Mouse (Mus musculus): ENCODE measurements around the gene Actr3b. TPM values are rescaled to one million over a fixed set of nuclear protein-coding genes. Genes with fewer than 3 reads are reported as not detected.
"Not testable (repeated sequence)": the region's sequence is repeated elsewhere in the genome, so short reads cannot be mapped to it uniquely, and the experiment has no call there.

Actr3b gene
- polyA plus RNA-seq (2016; fragmentation: Nextera tagmentation; extraction: Ambion mirVana): 7.0 and 7.2 TPM in 2 replicates

DNA sequence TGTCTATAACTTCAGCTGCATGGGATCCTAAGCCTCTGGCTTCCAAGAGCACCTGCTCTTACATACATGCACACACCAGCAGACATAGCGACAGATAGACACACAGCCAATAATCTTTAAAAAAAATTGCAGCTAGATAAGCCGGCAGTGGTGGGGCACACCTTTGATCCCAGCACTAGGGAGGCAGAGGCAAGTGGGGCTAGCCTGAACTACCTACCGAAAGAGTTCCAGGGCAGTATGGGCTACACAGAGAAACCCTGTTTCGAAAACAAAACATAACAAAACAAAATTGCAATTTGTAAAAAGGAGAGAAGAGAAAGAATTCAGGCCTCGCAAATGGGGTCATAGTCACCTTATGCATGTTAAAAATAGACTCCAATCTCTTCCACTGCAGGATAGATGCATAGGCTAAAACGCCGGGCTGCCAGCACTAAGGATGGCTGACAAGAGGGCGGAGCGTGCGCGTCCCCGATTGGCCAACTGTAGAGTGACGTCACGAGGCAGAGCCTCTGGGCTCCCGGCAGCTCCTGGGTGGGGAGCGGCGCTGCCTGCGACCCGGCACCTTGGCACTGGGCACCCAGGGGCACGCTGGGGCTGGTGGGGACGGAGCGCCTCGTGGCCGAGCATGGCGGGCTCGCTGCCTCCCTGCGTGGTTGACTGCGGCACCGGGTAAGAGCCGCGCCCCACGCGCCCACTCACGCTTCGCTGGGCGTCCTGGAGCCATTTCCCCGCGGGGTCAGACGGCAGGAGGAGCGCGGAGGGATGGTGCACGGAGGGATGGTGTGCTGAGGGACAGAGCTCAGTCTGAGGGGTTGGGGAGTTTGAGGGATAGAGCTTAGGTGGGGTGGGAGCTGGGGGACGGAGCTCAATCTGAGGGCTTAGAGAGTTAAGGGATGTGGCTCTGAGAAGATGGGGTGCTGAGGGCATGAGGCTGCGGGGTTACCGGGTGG lies at the start of gene Actr3b:
Gene Actr3b, plus strand, starts transcription at position 538 of the 950 bp plus-strand sequence.
- Histone ChIP-seq H3K27ac (replicated peaks) (peak within 1 kb of the TSS; percentile 84), H3K9me3 (replicated peaks) (no peaks in the 10 kb centered on the region), H3K36me3 (no peaks in the 10 kb centered on the region), H3K4me3 (peak within 1 kb of the TSS; percentile 91), H3K27me3 (ENCODE audit: low read depth, poor library complexity, severe bottlenecking) (peaks cover 20% of the 10 kb centered on the region), H3K4me1 (peaks cover 20% of the 10 kb centered on the region)
- DNase-seq (ENCODE audit: low spot score): peak; percentile 86
- 3% methylated on average over 45 of the region's 45 CpGs for WGBS

DNA sequence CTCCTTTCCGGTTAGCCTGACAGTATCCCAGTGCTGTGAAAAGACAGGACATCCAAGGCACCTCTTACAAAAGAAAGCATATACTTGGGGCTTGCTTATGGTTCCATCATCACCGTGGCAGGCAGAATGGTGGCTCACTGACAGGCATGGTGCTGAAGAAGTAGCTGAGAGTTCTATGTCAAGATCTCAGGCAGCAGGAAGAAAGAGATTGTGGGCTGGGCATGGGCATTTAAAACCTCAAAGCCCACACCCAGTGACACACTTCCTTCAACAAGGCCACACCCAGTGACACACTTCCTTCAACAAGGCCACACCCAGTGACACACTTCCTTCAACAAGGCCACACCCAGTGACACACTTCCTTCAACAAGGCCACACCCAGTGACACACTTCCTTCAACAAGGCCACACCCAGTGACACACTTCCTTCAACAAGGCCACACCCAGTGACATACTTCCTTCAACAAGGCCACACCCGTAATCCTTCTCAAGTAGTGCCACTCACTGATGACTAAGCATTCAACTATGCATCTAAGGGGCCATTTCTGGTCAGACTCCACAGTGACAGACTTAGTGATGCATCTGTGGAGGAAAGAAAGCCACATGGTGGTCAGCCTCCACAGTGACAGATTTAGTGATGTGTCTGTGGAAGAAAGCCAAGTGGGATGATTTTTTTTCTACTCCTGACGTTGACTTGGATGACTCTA lies 46.6 kb upstream of the Actr3b start:
- not testable (repeated sequence) for H3K27ac ChIP-seq (replicated peaks); H3K9me3 ChIP-seq (replicated peaks); DNase-seq (ENCODE audit: low spot score); H3K4me3 ChIP-seq; H3K36me3 ChIP-seq; H3K4me1 ChIP-seq; H3K27me3 ChIP-seq (ENCODE audit: low read depth, poor library complexity, severe bottlenecking)
- 92% methylated on average over 4 of the region's 4 CpGs for WGBS

DNA sequence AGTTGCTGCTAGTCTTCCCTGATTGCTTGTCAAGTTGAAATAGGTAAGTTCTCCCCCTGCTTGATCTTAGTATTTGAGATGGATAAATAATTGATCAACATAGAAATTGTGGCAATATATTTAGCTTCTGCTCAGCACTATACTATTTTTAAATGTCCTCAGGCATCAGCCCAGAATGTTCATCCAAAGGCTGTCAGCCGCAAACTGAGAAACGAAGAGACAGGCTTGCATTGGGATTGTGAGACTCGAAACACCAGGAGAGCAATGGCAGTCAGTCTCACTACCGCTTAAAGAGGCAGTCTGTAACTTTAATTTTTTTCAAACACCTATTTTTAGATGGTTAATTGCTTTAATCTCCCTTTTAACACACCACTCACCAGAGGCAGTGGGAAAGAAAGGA lies 40.4 kb upstream of the Actr3b start:
- no peak for DNase-seq (ENCODE audit: low spot score)
- Histone ChIP-seq H3K27ac (replicated peaks) (no peak overlapping the region), H3K36me3 (no peaks in the 10 kb centered on the region), H3K4me3 (no peak overlapping the region), H3K27me3 (ENCODE audit: low read depth, poor library complexity, severe bottlenecking) (no peaks in the 10 kb centered on the region), H3K9me3 (replicated peaks) (no peaks in the 10 kb centered on the region), H3K4me1 (no peaks in the 10 kb centered on the region)
- 93% methylated on average over 4 of the region's 4 CpGs for WGBS

DNA sequence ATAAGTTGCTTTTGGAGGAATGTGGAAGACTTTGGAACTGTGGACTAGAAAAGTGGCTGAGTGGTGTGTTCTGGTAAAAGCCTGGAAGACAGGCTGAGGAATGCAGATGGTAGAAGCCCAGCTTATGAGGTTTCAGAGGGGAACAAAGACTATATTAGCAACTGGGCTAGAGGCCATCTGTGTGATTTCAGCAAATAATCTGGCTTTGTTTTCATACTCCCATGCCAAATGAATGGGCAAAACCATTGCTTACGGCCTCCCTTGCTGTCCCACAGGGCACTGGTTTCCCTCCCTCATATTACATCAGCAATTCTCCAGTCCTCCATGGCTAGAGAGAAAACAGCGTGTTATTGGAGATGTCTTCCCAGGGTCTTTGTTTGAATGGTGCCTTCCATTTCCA lies 36.8 kb upstream of the Actr3b start:
- DNase-seq (ENCODE audit: low spot score): no peak
- Histone ChIP-seq H3K9me3 (replicated peaks) (no peaks in the 10 kb centered on the region), H3K36me3 (no peaks in the 10 kb centered on the region), H3K4me1 (no peaks in the 10 kb centered on the region), H3K4me3 (no peak overlapping the region), H3K27me3 (ENCODE audit: low read depth, poor library complexity, severe bottlenecking) (no peaks in the 10 kb centered on the region), H3K27ac (replicated peaks) (no peak overlapping the region)
- WGBS: 74% methylated on average over 2 of the region's 2 CpGs

DNA sequence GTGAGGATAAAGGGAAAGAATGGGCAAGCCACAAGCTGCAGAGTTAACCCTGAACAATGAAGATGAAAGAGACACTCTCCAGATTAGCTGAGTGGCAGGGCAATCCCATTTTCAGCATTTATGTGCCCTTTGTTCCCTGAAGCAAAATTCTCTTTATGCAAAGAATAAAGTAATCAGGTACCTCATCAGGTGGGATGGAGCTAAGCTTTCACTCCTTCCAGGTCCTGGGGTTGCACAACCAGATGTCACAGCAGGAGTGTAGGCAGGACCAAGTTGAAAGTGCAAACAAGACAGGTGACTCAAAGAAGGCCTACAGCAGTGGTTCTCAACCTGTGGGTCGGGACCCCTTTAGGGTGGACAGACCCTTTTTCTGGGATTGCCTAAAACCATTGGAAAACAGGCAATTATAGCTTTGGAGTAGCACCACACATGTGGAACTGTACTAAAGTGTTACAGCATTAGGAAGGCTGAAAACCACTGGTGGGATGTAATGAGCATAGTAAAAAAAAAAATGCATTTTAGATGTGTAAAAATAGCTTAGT lies 35.6 kb upstream of the Actr3b start:
- Histone ChIP-seq H3K4me3 (no peak overlapping the region), H3K4me1 (no peaks in the 10 kb centered on the region), H3K27ac (replicated peaks) (no peak overlapping the region), H3K9me3 (replicated peaks) (no peaks in the 10 kb centered on the region), H3K27me3 (ENCODE audit: low read depth, poor library complexity, severe bottlenecking) (no peaks in the 10 kb centered on the region), H3K36me3 (no peaks in the 10 kb centered on the region)
- WGBS: 39% methylated on average over 1 of the region's 1 CpGs
- no peak for DNase-seq (ENCODE audit: low spot score)

DNA sequence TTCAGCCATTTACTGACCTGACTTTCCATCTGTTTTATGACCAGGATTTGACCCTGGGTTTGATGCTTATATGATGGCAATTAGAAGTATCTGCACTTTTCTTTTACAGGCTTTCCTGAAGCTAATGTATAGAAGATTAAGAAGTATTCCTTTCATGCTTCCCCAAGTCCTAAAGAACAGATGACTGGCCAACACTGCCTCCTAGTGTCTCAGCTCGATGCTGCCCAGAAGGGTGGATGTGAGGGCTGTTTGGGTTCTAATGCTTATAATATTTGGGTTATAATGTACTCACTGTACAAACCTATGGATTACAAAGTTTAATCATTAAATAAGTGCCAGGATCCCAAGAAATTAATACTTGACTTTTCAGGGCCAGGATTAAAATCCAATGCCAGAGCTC lies 25.5 kb upstream of the Actr3b start:
- H3K4me3 ChIP-seq: no peak overlapping the region
- no peaks in the 10 kb centered on the region for H3K36me3 ChIP-seq
- no peak overlapping the region for H3K27ac ChIP-seq (replicated peaks)
- no peaks in the 10 kb centered on the region for H3K9me3 ChIP-seq (replicated peaks)
- WGBS: 14% methylated on average over 1 of the region's 1 CpGs
- DNase-seq (ENCODE audit: low spot score): peak; percentile 22
- H3K27me3 ChIP-seq (ENCODE audit: low read depth, poor library complexity, severe bottlenecking): no peaks in the 10 kb centered on the region
- no peaks in the 10 kb centered on the region for H3K4me1 ChIP-seq

DNA sequence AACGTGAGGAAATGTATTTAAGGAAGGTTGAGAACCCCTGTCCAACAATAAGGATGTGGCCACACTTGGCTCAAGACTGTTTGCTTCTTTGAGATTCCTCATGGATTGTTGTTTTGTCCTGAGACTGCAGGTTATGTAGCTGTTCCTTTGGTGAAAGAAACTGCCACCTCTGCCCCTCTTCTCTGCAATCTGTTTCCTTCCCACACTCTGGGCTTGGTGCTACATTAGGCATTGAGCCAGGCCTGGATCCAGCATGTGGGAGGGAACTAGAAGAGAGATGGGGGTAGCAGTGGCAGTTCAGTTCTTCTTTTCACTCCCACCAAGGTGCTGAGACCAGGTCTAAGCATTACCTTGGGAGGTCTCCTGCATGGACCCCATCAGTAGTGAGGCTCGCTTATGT lies 23.9 kb upstream of the Actr3b start:
- Histone ChIP-seq H3K36me3 (no peaks in the 10 kb centered on the region), H3K4me1 (no peaks in the 10 kb centered on the region), H3K27ac (replicated peaks) (no peak overlapping the region), H3K27me3 (ENCODE audit: low read depth, poor library complexity, severe bottlenecking) (no peaks in the 10 kb centered on the region), H3K9me3 (replicated peaks) (no peaks in the 10 kb centered on the region), H3K4me3 (no peak overlapping the region)
- DNase-seq (ENCODE audit: low spot score): no peak
- 77% methylated on average over 2 of the region's 2 CpGs for WGBS

DNA sequence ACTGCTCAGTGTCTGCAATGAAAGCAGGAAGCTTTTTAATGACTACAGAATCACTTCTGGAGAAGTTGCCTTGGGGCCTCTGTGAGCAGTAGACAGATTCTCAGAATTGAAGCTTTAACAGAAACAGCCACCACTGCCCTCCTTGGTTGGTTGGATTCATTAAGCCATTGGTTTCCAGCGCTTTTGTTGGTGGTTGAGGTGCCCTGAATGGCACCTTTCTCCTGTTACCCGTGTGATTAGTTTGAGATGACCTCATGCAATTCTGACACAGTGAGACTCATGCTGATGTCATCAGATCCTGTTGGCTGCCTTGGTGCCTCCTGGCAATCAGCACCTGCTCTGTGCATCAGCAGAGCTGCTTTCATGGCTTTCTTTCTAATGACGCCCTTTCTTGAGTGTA lies 21.3 kb upstream of the Actr3b start:
- Histone ChIP-seq H3K36me3 (no peaks in the 10 kb centered on the region), H3K4me3 (no peak overlapping the region), H3K4me1 (no peaks in the 10 kb centered on the region), H3K9me3 (replicated peaks) (no peaks in the 10 kb centered on the region), H3K27ac (replicated peaks) (no peak overlapping the region), H3K27me3 (ENCODE audit: low read depth, poor library complexity, severe bottlenecking) (no peaks in the 10 kb centered on the region)
- WGBS: 67% methylated on average over 3 of the region's 3 CpGs
- DNase-seq (ENCODE audit: low spot score): no peak

DNA sequence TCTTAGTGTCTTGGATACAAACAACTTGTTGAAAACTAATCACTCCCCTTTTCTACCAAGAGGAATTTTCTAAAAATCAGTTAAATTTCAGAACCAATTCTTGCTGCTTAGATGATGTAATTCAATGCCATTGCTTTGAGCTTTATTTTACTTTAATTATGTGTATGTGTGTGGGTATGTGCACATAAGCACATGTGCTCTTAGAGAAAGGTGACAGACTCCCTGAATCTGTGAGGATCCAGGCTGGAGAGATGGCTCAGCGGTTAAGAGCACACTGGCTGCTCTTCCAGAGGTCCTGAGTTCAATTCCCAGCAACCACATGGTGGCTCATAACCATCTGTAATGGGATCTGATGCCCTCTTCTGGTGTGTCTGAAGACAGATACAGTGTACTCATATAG lies 20.9 kb upstream of the Actr3b start:
- not testable (repeated sequence) for H3K4me3 ChIP-seq; H3K9me3 ChIP-seq (replicated peaks); DNase-seq (ENCODE audit: low spot score); H3K4me1 ChIP-seq; H3K27ac ChIP-seq (replicated peaks); H3K27me3 ChIP-seq (ENCODE audit: low read depth, poor library complexity, severe bottlenecking); H3K36me3 ChIP-seq
- 87% methylated on average over 1 of the region's 1 CpGs for WGBS

DNA sequence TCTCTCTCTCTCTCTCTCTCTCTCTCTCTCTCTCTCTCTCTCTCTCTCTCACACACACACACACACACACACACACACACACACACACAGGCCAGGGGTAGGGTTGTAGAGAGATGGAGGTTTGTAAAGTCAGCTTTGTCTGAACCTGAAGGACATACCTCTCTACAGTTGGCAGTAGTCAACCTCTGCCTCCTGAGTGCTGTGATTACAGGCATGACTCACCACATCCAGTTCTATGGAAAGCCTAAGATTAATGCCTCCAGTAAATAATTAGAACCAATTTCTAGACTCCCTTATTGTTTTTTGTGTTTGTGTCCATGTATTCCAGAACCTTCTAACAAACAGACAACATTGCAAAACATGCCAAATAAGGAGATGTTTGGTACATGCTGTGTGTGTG lies 11.9 kb upstream of the Actr3b start:
- Histone ChIP-seq H3K27ac (replicated peaks) (no peak overlapping the region), H3K27me3 (ENCODE audit: low read depth, poor library complexity, severe bottlenecking) (no peaks in the 10 kb centered on the region), H3K4me1 (no peaks in the 10 kb centered on the region), H3K4me3 (no peak overlapping the region), H3K36me3 (no peaks in the 10 kb centered on the region), H3K9me3 (replicated peaks) (no peaks in the 10 kb centered on the region)
- no peak for DNase-seq (ENCODE audit: low spot score)

DNA sequence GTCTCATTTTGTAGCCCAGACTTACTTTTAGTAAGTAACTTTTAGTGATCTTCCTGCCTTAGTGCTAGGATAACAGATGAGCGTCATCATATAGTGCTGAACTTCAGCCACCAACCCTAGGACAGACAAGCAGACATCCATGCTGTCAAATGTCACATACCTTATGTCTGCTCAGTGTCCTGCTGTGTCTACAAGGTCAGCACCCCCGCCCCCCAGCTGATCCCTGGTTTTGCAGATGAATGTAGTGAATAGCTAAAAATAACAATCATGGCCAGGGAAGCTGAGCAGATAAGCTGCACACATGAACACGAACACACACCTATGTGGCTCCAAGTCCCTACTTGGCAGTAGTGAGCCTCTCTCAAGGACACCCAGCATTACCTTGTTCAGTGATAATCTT lies 11.2 kb upstream of the Actr3b start:
- WGBS: 82% methylated on average over 3 of the region's 3 CpGs
- Histone ChIP-seq H3K27ac (replicated peaks) (no peak overlapping the region), H3K9me3 (replicated peaks) (no peaks in the 10 kb centered on the region), H3K36me3 (no peaks in the 10 kb centered on the region), H3K4me3 (no peak overlapping the region), H3K4me1 (peaks cover 3% of the 10 kb centered on the region), H3K27me3 (ENCODE audit: low read depth, poor library complexity, severe bottlenecking) (no peaks in the 10 kb centered on the region)
- no peak for DNase-seq (ENCODE audit: low spot score)

DNA sequence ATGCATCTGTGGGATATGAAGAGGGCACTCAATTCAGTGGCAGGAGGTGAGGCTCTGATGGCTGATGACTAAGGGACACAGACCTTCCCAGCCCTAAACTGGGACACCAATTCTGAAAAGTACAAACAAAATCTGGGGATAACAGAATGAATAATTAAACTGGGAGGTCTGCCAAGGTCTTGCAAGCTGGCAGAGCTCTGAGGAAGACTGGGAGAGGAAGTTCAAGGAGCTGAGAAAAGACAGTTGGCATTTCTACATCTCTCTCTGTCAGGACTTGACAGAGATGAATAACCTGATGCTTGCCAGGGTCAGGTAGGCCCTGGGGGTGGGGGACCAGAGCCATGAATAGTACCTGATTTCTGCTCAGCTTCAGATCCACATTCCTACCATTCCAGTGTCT lies 8.2 kb upstream of the Actr3b start:
- no peaks in the 10 kb centered on the region for H3K27me3 ChIP-seq (ENCODE audit: low read depth, poor library complexity, severe bottlenecking)
- no peak overlapping the region for H3K4me3 ChIP-seq
- no peak overlapping the region for H3K27ac ChIP-seq (replicated peaks)
- H3K9me3 ChIP-seq (replicated peaks): no peaks in the 10 kb centered on the region
- no peaks in the 10 kb centered on the region for H3K36me3 ChIP-seq
- DNase-seq (ENCODE audit: low spot score): no peak
- H3K4me1 ChIP-seq: peaks cover 20% of the 10 kb centered on the region

DNA sequence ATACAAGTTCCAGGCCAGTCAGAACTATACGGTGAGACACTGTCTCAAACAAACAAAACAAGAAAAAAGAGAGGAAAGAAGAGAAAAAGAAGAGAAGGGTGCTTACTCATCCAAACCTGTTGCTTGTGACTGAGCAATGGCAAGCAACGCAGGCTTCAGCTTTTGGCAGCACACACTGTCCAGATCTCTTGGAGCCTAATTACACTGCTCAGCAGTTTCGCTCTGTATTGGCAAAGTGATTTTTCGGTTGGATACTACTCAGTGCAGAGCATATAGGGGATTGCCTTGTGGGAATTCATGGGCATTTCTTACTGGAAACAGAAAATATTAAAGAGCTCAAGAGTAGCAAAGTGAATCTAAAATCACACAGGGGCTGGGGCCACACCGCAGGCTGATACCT lies 6.9 kb upstream of the Actr3b start:
- Histone ChIP-seq H3K9me3 (replicated peaks) (no peaks in the 10 kb centered on the region), H3K27me3 (ENCODE audit: low read depth, poor library complexity, severe bottlenecking) (no peaks in the 10 kb centered on the region), H3K27ac (replicated peaks) (no peak overlapping the region), H3K4me3 (no peak overlapping the region), H3K4me1 (peaks cover 20% of the 10 kb centered on the region), H3K36me3 (no peaks in the 10 kb centered on the region)
- WGBS: 89% methylated on average over 5 of the region's 5 CpGs
- DNase-seq (ENCODE audit: low spot score): no peak
